Mouse (Mus musculus) stomach, postnatal 0 days (tissue): ENCODE results near the gene Krtap9-3. TPM values are rescaled to one million over a fixed set of nuclear protein-coding genes. Genes with fewer than 3 reads are reported as not detected.
"Not testable (repeated sequence)": the region's sequence is repeated elsewhere in the genome, so short reads cannot be mapped to it uniquely, and the experiment has no call there.

Source experiments
- ATAC-seq: fragments of 200-750 bp; cut with Nextera tagmentation; 2 replicates; pipeline ENCODE4 v1.8.0; 2017; ENCODE audit not compliant: low FRiP score, low TSS enrichment
- DNase-seq: peaks from one replicate; pipeline ENCODE4 v3.0.0-alpha.2; 2016; ENCODE audit warnings: low spot score
- H3K27ac ChIP-seq: fragments of 300-500 bp; sonication (generic); replicated peaks from 2 replicates; pipeline ENCODE4 v1.5.1; 2014; ENCODE audit warnings: mild to moderate bottlenecking, control low read depth
- H3K27me3 ChIP-seq: fragments of 300-500 bp; sonication (generic); 2 replicates; pipeline ENCODE4 v1.6.1; 2014; ENCODE audit warnings: low read length; ENCODE audit not compliant: control insufficient read depth, insufficient read depth
- H3K36me3 ChIP-seq: fragments of 300-500 bp; sonication (generic); 2 replicates; pipeline ENCODE4 v1.6.1; 2014; ENCODE audit warnings: low read length, mixed read lengths; ENCODE audit not compliant: control insufficient read depth, insufficient read depth
- H3K4me1 ChIP-seq: fragments of 300-500 bp; sonication (generic); replicated peaks from 2 replicates; pipeline ENCODE4 v1.6.1; 2014; ENCODE audit warnings: antibody characterized with exemption; ENCODE audit not compliant: control insufficient read depth, insufficient read depth
- H3K4me2 ChIP-seq: fragments of 300-500 bp; sonication (generic); replicated peaks from 2 replicates; pipeline ENCODE4 v1.6.1; 2014; ENCODE audit warnings: low read depth, mild to moderate bottlenecking, control low read depth, moderate library complexity
- H3K4me3 ChIP-seq: fragments of 300-500 bp; sonication (generic); 2 replicates; pipeline ENCODE4 v1.5.1; 2014; ENCODE audit warnings: low read depth, low read length, control low read depth
- H3K9ac ChIP-seq: fragments of 300-500 bp; sonication (generic); 2 replicates; pipeline ENCODE4 v1.6.1; 2014; ENCODE audit warnings: mild to moderate bottlenecking, low read length, control low read depth, mixed read lengths
- H3K9me3 ChIP-seq: fragments of 300-500 bp; sonication (generic); 2 replicates; pipeline ENCODE4 v1.6.1; 2016; ENCODE audit warnings: low read length; ENCODE audit not compliant: control insufficient read depth
- CTCF ChIP-seq: IDR thresholded peaks from 2 replicates; pipeline ENCODE4 v1.5.1; 2016; ENCODE audit warnings: antibody characterized with exemption, low read depth, mild to moderate bottlenecking, moderate library complexity
- EP300 ChIP-seq: optimal IDR thresholded peaks from 2 replicates; pipeline ENCODE3; 2016; ENCODE audit warnings: antibody characterized with exemption
- WGBS: fragments of 180-500 bp; shearing (Covaris S2); extraction: QIAGEN DNeasy Blood & Tissue Kit; methylation state at CpG from one replicate; pipeline ENCODE4 v1.1.7; 2014; 5-methylcytosine and 5-hydroxymethylcytosine counted together
- polyA plus RNA-seq: library from polyadenylated mRNA; unstranded; fragments of >200 nt; fragmentation: Nextera tagmentation; extraction: Ambion mirVana; gene quantifications from 2 replicates; pipeline ENCODE4 v1.2.1, GENCODE M21; 2015

Krtap9-3 gene
- polyA plus RNA-seq, 1 experiment from 2014 or later, result not detected

GRCm38 (mm10) chr11:99634653-99635134 lies 36.8 kb upstream of the Krtap9-3 start, which contains the start of gene Krtap4-2:
Gene Krtap4-2, minus strand, starts transcription at chr11:99635084.
- ATAC-seq, result no peak
- no peak within 1 kb of the TSS for H3K27ac ChIP-seq
- DNase-seq, result no peak
- no peak within 1 kb of the TSS for H3K9ac ChIP-seq
- no peak within 1 kb of the TSS for H3K4me3 ChIP-seq
- no peaks in the 10 kb centered on the region for H3K27me3 ChIP-seq
- no peaks in the 10 kb centered on the region for H3K36me3 ChIP-seq
- H3K4me1 ChIP-seq, result no peaks in the 10 kb centered on the region
- WGBS, result 42% methylated on average over 8 of the region's 8 CpGs
- H3K4me2 ChIP-seq, result no peak within 1 kb of the TSS
- TF ChIP-seq CTCF (no peak), EP300 (no peak)
- no peaks in the 10 kb centered on the region for H3K9me3 ChIP-seq

GRCm38 (mm10) chr11:99633293-99633692 lies 35.4 kb upstream of the Krtap9-3 start:
- Histone ChIP-seq H3K4me3 (no peak overlapping the region), H3K9ac (no peak overlapping the region), H3K4me1 (no peaks in the 10 kb centered on the region), H3K9me3 (no peaks in the 10 kb centered on the region), H3K36me3 (no peaks in the 10 kb centered on the region), H3K27me3 (no peaks in the 10 kb centered on the region), H3K4me2 (no peak overlapping the region), H3K27ac (no peak overlapping the region)
- ATAC-seq, result no peak
- TF ChIP-seq CTCF, result no peak
- TF ChIP-seq EP300, result no peak
- DNase-seq, result no peak
- 76% methylated on average over 2 of the region's 2 CpGs for WGBS

GRCm38 (mm10) chr11:99630890-99631289 lies 33.0 kb upstream of the Krtap9-3 start:
- no peaks in the 10 kb centered on the region for H3K27me3 ChIP-seq
- ATAC-seq, result peak; percentile 77
- H3K9ac ChIP-seq, result no peak overlapping the region
- no peaks in the 10 kb centered on the region for H3K36me3 ChIP-seq
- no peaks in the 10 kb centered on the region for H3K4me1 ChIP-seq
- no peaks in the 10 kb centered on the region for H3K9me3 ChIP-seq
- no peak for DNase-seq
- no peak overlapping the region for H3K4me3 ChIP-seq
- no peak overlapping the region for H3K4me2 ChIP-seq
- no peak overlapping the region for H3K27ac ChIP-seq
- WGBS, result 28% methylated on average over 3 of the region's 3 CpGs
- TF ChIP-seq CTCF, result no peak
- TF ChIP-seq EP300, result no peak

GRCm38 (mm10) chr11:99628138-99628537 lies 30.2 kb upstream of the Krtap9-3 start, which contains the start of gene Krtap4-1:
Gene Krtap4-1, minus strand, starts transcription at chr11:99628238.
- H3K4me2 ChIP-seq, result no peak within 1 kb of the TSS
- 73% methylated on average over 4 of the region's 4 CpGs for WGBS

GRCm38 (mm10) chr11:99620335-99620734 lies 22.4 kb upstream of the Krtap9-3 start, which contains the start of gene Gm11562:
Gene Gm11562, minus strand, starts transcription at chr11:99620435.
- DNase-seq, result no peak
- no peak for ATAC-seq
- Histone ChIP-seq H3K9me3 (no peaks in the 10 kb centered on the region), H3K4me1 (no peaks in the 10 kb centered on the region), H3K4me3 (no peak within 1 kb of the TSS), H3K36me3 (no peaks in the 10 kb centered on the region), H3K27ac (no peak within 1 kb of the TSS), H3K27me3 (no peaks in the 10 kb centered on the region), H3K9ac (no peak within 1 kb of the TSS), H3K4me2 (no peak within 1 kb of the TSS)
- TF ChIP-seq EP300 (no peak), CTCF (no peak)
- WGBS, result 64% methylated on average over 2 of the region's 2 CpGs

More at GRCm38 (mm10) chr11:99628138-99628537, 30.2 kb upstream of the Krtap9-3 start, which contains the start of gene Krtap4-1:
- ATAC-seq, result no peak
- no peak for TF ChIP-seq CTCF
- no peak for TF ChIP-seq EP300
- no peaks in the 10 kb centered on the region for H3K4me1 ChIP-seq
- no peaks in the 10 kb centered on the region for H3K9me3 ChIP-seq
- no peaks in the 10 kb centered on the region for H3K27me3 ChIP-seq
- H3K36me3 ChIP-seq, result no peaks in the 10 kb centered on the region
- DNase-seq, result no peak
- no peak within 1 kb of the TSS for H3K27ac ChIP-seq
- H3K4me3 ChIP-seq, result no peak within 1 kb of the TSS
- H3K9ac ChIP-seq, result no peak within 1 kb of the TSS

GRCm38 (mm10) chr11:99614796-99615363 lies 17.0 kb upstream of the Krtap9-3 start, which contains the start of gene Krtap2-4:
Gene Krtap2-4, minus strand, starts transcription at chr11:99614846.
- H3K27ac ChIP-seq, result no peak within 1 kb of the TSS
- no peaks in the 10 kb centered on the region for H3K27me3 ChIP-seq
- peak; percentile 90 for ATAC-seq
- no peaks in the 10 kb centered on the region for H3K4me1 ChIP-seq
- WGBS, result 65% methylated on average over 3 of the region's 3 CpGs
- H3K4me3 ChIP-seq, result no peak within 1 kb of the TSS
- H3K4me2 ChIP-seq, result no peak within 1 kb of the TSS
- no peak within 1 kb of the TSS for H3K9ac ChIP-seq
- no peak for DNase-seq
- TF ChIP-seq CTCF (no peak), EP300 (no peak)
- no peaks in the 10 kb centered on the region for H3K9me3 ChIP-seq
- no peaks in the 10 kb centered on the region for H3K36me3 ChIP-seq

- H3K4me3 ChIP-seq, H3K9ac ChIP-seq, ATAC-seq, H3K4me1 ChIP-seq, DNase-seq, H3K4me2 ChIP-seq, H3K9me3 ChIP-seq, H3K27ac ChIP-seq, H3K27me3 ChIP-seq, H3K36me3 ChIP-seq: not testable (repeated sequence)
- 51% methylated on average over 2 of the region's 2 CpGs for WGBS
These were observed 12.2 kb upstream of the Krtap9-3 start, which contains the start of gene Gm11937 for GRCm38 (mm10) chr11:99610089-99610488. Gene Gm11937, minus strand, starts transcription at chr11:99610189.
